Mouse (Mus musculus): ENCODE data around the gene Phka2.

Phka2 gene

GRCm38 (mm10) chrX:160603316-160603715 is 101.3 kb downstream of the Phka2 start:
- no peak for TF ChIP-seq POU5F1 (IDR thresholded peaks at IDR 0.05; ENCODE audit: borderline replicate concordance, low read length)
- TF ChIP-seq NANOG (IDR thresholded peaks at IDR 0.05; ENCODE audit: borderline replicate concordance, low read length), result no peak
- no peak for TF ChIP-seq CTCF (conservative IDR thresholded peaks at IDR 0.05; ENCODE audit: low read length)
- no peaks in the 10 kb centered on the region for H3K9me3 ChIP-seq (ENCODE audit: low read length)
- no peaks in the 10 kb centered on the region for H3K36me3 ChIP-seq (ENCODE audit: insufficient read depth, low read length)
- H3K27me3 ChIP-seq (ENCODE audit: insufficient read depth, low read length), result no peaks in the 10 kb centered on the region
- H3K4me3 ChIP-seq (replicated peaks; ENCODE audit: low read length), result no peak overlapping the region
- H3K4me1 ChIP-seq (replicated peaks; ENCODE audit: low read depth, low read length), result no peaks in the 10 kb centered on the region

DNA sequence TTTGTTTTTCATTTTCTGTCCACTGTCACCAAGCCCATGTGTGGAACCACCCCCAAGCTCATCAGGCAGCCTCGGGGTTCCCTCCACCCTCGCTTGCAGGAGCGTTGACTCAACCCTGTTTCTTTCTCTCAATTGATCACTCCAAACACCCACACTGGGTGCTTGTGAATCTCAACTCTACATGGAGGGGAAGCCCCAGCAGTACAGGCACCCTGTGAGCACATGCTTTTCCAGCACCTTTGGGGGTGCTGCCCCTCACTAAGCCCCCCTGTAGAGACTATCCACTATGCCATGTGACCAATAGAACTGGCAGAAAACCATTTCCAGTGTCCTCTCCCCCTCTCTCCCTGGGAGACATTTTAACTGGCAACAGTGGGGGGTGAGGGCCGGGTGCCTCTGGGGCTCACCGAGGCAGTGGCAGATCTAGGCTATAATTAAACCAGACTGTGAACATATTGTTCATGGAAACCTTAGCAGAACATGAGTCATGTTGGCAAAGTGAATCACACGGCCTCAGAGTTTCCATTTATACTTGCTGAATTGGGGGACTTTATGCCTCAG is 102.1 kb downstream of the Phka2 start:
- no peaks in the 10 kb centered on the region for H3K27me3 ChIP-seq (ENCODE audit: insufficient read depth, low read length)
- TF ChIP-seq POU5F1 (IDR thresholded peaks at IDR 0.05; ENCODE audit: borderline replicate concordance, low read length) (no peak), NANOG (IDR thresholded peaks at IDR 0.05; ENCODE audit: borderline replicate concordance, low read length) (no peak), CTCF (conservative IDR thresholded peaks at IDR 0.05; ENCODE audit: low read length) (no peak)

DNA sequence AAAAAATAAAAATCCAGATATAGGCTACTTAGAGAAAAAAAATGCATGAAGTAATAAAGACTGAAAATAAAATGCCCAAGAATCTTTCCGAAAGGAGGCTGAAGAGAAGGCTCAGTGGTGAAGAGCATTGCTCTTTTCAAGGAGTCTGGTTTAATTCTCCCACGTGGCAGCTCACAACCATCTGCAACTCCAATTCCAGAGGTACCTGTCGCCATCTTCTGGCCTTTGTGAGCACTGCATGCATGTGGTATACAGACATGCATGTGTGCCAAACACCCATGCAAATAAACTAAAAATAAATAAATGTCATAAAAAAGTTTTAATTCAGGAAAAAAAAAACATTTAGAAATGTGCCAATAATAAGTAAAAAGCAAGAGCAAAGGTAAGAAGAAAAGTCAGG is 107.9 kb downstream of the Phka2 start:
- H3K27me3 ChIP-seq (ENCODE audit: insufficient read depth, low read length), result no peaks in the 10 kb centered on the region
- H3K4me1 ChIP-seq (replicated peaks; ENCODE audit: low read depth, low read length), result no peaks in the 10 kb centered on the region
- H3K9me3 ChIP-seq (ENCODE audit: low read length), result no peaks in the 10 kb centered on the region
- H3K4me3 ChIP-seq (replicated peaks; ENCODE audit: low read length), result no peak overlapping the region
- no peaks in the 10 kb centered on the region for H3K36me3 ChIP-seq (ENCODE audit: insufficient read depth, low read length)
- TF ChIP-seq CTCF (conservative IDR thresholded peaks at IDR 0.05; ENCODE audit: low read length), result peak; percentile 54
- no peak for TF ChIP-seq NANOG (IDR thresholded peaks at IDR 0.05; ENCODE audit: borderline replicate concordance, low read length)
- no peak for TF ChIP-seq POU5F1 (IDR thresholded peaks at IDR 0.05; ENCODE audit: borderline replicate concordance, low read length)

More for the DNA sequence above, 102.1 kb downstream of the Phka2 start:
- Histone ChIP-seq H3K36me3 (ENCODE audit: insufficient read depth, low read length) (no peaks in the 10 kb centered on the region), H3K9me3 (ENCODE audit: low read length) (no peaks in the 10 kb centered on the region), H3K4me3 (replicated peaks; ENCODE audit: low read length) (no peak overlapping the region), H3K4me1 (replicated peaks; ENCODE audit: low read depth, low read length) (no peaks in the 10 kb centered on the region)

DNA sequence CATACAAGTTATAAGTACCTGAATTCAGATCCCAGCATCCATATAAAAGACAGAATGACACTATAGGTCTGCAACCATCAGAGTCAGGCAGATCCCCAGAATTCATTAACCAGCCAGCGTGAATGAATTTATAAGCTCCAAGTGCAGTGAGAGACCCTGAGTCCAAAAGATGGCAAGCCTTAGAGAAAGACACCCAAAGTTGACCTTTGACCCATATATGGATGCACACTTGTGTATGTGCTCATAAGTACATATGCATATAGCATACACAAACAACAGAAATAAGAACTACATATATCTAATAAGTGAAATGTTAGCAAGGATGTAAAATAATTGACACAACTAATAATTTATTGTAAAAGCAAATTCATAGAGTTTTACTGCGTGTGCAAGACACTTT is 108.5 kb downstream of the Phka2 start:
- Histone ChIP-seq H3K9me3 (ENCODE audit: low read length) (no peaks in the 10 kb centered on the region), H3K27me3 (ENCODE audit: insufficient read depth, low read length) (no peaks in the 10 kb centered on the region), H3K4me3 (replicated peaks; ENCODE audit: low read length) (no peak overlapping the region), H3K36me3 (ENCODE audit: insufficient read depth, low read length) (no peaks in the 10 kb centered on the region), H3K4me1 (replicated peaks; ENCODE audit: low read depth, low read length) (no peaks in the 10 kb centered on the region)
- TF ChIP-seq POU5F1 (IDR thresholded peaks at IDR 0.05; ENCODE audit: borderline replicate concordance, low read length) (no peak), NANOG (IDR thresholded peaks at IDR 0.05; ENCODE audit: borderline replicate concordance, low read length) (no peak), CTCF (conservative IDR thresholded peaks at IDR 0.05; ENCODE audit: low read length) (no peak)

DNA sequence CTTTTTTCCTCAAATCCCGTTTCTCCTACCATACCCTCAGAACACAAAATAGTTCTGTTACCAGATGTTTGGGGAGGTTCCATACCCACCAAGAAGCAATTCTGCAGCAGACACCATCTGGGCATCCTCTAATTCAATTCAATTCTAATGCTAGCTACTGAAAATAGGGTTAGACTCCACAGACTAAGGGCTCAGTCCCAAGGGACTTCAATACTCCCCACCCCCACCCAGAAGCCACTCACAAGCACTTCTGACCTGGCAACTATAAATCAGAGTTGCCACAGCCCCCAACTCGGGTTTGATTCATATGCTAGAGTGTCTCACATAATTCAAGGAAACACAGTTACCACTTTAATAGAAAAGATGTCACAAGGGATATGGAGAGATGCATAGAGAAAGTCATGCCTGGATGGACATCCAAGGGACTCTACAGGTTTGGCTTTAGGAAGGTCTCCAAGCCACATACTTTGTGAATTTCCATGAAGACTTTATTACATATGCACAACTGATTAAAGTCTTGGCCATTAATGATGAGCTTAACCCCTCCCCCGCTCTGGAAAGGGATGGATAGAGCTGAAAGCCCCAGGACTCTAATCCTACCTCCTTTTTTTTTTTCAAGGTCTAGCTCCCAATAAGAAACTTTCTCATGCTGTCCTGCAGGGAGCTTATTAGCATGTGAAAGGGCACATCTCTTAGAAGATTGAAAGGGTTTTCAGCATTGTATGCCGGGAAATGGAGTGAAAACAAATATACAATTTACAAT is 109.1 kb downstream of the Phka2 start:
- Histone ChIP-seq H3K36me3 (ENCODE audit: insufficient read depth, low read length) (no peaks in the 10 kb centered on the region), H3K4me3 (replicated peaks; ENCODE audit: low read length) (no peak overlapping the region), H3K27me3 (ENCODE audit: insufficient read depth, low read length) (no peaks in the 10 kb centered on the region), H3K9me3 (ENCODE audit: low read length) (no peaks in the 10 kb centered on the region), H3K4me1 (replicated peaks; ENCODE audit: low read depth, low read length) (no peaks in the 10 kb centered on the region)
- TF ChIP-seq POU5F1 (IDR thresholded peaks at IDR 0.05; ENCODE audit: borderline replicate concordance, low read length), result no peak
- no peak for TF ChIP-seq CTCF (conservative IDR thresholded peaks at IDR 0.05; ENCODE audit: low read length)
- TF ChIP-seq NANOG (IDR thresholded peaks at IDR 0.05; ENCODE audit: borderline replicate concordance, low read length), result no peak

Measured in E14TG2a.4 (cell line).